Mouse (Mus musculus): ENCODE results near the gene Ttk.

Gene Ttk

GRCm38 (mm10) chr9:83833811-83834747 is at the start of gene Ttk:
Gene Ttk (plus strand): TSS chr9:83834689.
- POLR2A ChIA-PET, result interaction anchor here (0.6 to 2.9 kb wide), 44 partner anchors 9 to 1496 kb away, joined by 3 to 20 read pairs (median 4); partner anchors contain the start of genes Bckdhb (in 2 of the 4) and Elovl4 (in 2 of the 4)

GRCm38 (mm10) chr9:83785501-83785900 is 49.0 kb upstream of the Ttk start:
- POLR2A ChIA-PET, result no interaction called here
- CTCF ChIA-PET, result no interaction called here

More at GRCm38 (mm10) chr9:83833811-83834747, at the start of gene Ttk:
- CTCF ChIA-PET, result interaction anchor here in 3 of 4 experiments (0.5 to 1.3 kb wide), 10 partner anchors 8 to 1790 kb away, joined by 3 to 9 read pairs (median 4); no protein-coding TSS in a partner anchor

- POLR2A ChIA-PET, result interaction anchor here in 1 of 4 experiments (0.6 kb wide), 1 partner anchor 711 kb away, joined by 3 read pairs; no protein-coding TSS in a partner anchor
- CTCF ChIA-PET, result no interaction called here
Observed at GRCm38 (mm10) chr9:83789326-83789725, 45.2 kb upstream of the Ttk start.

- ChIA-PET CTCF (no interaction called here), POLR2A (no interaction called here)
Observed at GRCm38 (mm10) chr9:83796875-83797274, 37.6 kb upstream of the Ttk start.

- ChIA-PET CTCF (no interaction called here), POLR2A (interaction anchor here in 2 of 4 experiments (0.5 to 1.4 kb wide), 2 partner anchors 10 to 150 kb away, joined by 3 to 4 read pairs; no protein-coding TSS in a partner anchor)
Observed at GRCm38 (mm10) chr9:83797898-83798297, 36.6 kb upstream of the Ttk start.

GRCm38 (mm10) chr9:83804341-83804740 is 30.1 kb upstream of the Ttk start:
- ChIA-PET POLR2A (interaction anchor here (0.6 to 2.6 kb wide), 7 partner anchors 30 to 1087 kb away, joined by 3 to 19 read pairs (median 4); partner anchors contain the start of gene Ttk (in 2 of the 4)), CTCF (interaction anchor here in 3 of 4 experiments (0.6 to 1.1 kb wide), 5 partner anchors 17 to 152 kb away, joined by 3 to 5 read pairs (median 3); no protein-coding TSS in a partner anchor)

GRCm38 (mm10) chr9:83805164-83805976 is 29.1 kb upstream of the Ttk start:
- CTCF ChIA-PET, result interaction anchor here in 2 of 4 experiments (0.5 to 0.9 kb wide), 3 partner anchors 12 to 151 kb away, joined by 3 to 4 read pairs (median 4); partner anchors contain the start of gene Ttk (in 1 of the 2)

GRCm38 (mm10) chr9:83805977-83806815 is 28.3 kb upstream of the Ttk start, which contains the start of gene Elovl4:
Gene Elovl4 (minus strand): TSS chr9:83806277.
- CTCF ChIA-PET, result interaction anchor here in 1 of 4 experiments (0.5 kb wide), 1 partner anchor 13 kb away, joined by 4 read pairs; no protein-coding TSS in a partner anchor
- POLR2A ChIA-PET, result interaction anchor here in 3 of 4 experiments (0.6 to 2.6 kb wide), 3 partner anchors 24 to 28 kb away, joined by 3 to 19 read pairs (median 4); partner anchors contain the start of gene Ttk (in 2 of the 3)

More at GRCm38 (mm10) chr9:83805164-83805976, 29.1 kb upstream of the Ttk start:
- POLR2A ChIA-PET, result interaction anchor here in 3 of 4 experiments (0.6 to 2.6 kb wide), 5 partner anchors 25 to 82 kb away, joined by 3 to 19 read pairs (median 4); partner anchors contain the start of gene Ttk (in 3 of the 3)

- ChIA-PET CTCF (interaction anchor here in 3 of 4 experiments (0.6 to 1.3 kb wide), 12 partner anchors 10 to 367 kb away, joined by 3 to 9 read pairs (median 4); partner anchors contain the start of genes Ttk (in 3 of the 3) and Lca5 (in 1 of the 3)), POLR2A (interaction anchor here in 2 of 4 experiments (0.6 to 2.1 kb wide), 4 partner anchors 9 to 266 kb away, joined by 3 to 8 read pairs (median 4); partner anchors contain the start of gene Ttk (in 1 of the 2))
Observed at GRCm38 (mm10) chr9:83807562-83807961, 26.9 kb upstream of the Ttk start.

GRCm38 (mm10) chr9:83819188-83819587 is 15.3 kb upstream of the Ttk start:
- ChIA-PET CTCF (interaction anchor here in 2 of 4 experiments (0.7 kb wide), 2 partner anchors 12 to 246 kb away, joined by 3 to 7 read pairs; no protein-coding TSS in a partner anchor), POLR2A (interaction anchor here in 2 of 4 experiments (0.6 to 2.6 kb wide), 2 partner anchors 15 to 246 kb away, joined by 6 to 9 read pairs; partner anchors contain the start of gene Ttk (in 1 of the 2))

- CTCF ChIA-PET, result interaction anchor here in 1 of 4 experiments (1.0 kb wide), 1 partner anchor 17 kb away, joined by 5 read pairs; no protein-coding TSS in a partner anchor
- POLR2A ChIA-PET, result interaction anchor here in 2 of 4 experiments (0.5 to 0.6 kb wide), 2 partner anchors 36 to 473 kb away, joined by 3 to 5 read pairs; no protein-coding TSS in a partner anchor
Observed at GRCm38 (mm10) chr9:83820976-83821375, 13.5 kb upstream of the Ttk start.

- CTCF ChIA-PET, result no interaction called here
- POLR2A ChIA-PET, result interaction anchor here in 1 of 4 experiments (1.8 kb wide), 1 partner anchor 11 kb away, joined by 10 read pairs; the partner anchor contains the start of gene Ttk
Observed at GRCm38 (mm10) chr9:83822925-83823324, 11.6 kb upstream of the Ttk start.

GRCm38 (mm10) chr9:83829896-83830295 is 4.6 kb upstream of the Ttk start:
- ChIA-PET POLR2A (interaction anchor here in 1 of 4 experiments (0.7 kb wide), 1 partner anchor 24 kb away, joined by 3 read pairs; no protein-coding TSS in a partner anchor), CTCF (no interaction called here)

GRCm38 (mm10) chr9:83831152-83831551 is 3.3 kb upstream of the Ttk start:
- POLR2A ChIA-PET, result no interaction called here
- CTCF ChIA-PET, result interaction anchor here in 1 of 4 experiments (0.6 kb wide), 1 partner anchor 126 kb away, joined by 3 read pairs; no protein-coding TSS in a partner anchor

- CTCF ChIA-PET, result interaction anchor here in 3 of 4 experiments (0.5 to 1.3 kb wide), 8 partner anchors 9 to 1789 kb away, joined by 3 to 9 read pairs (median 4); no protein-coding TSS in a partner anchor
- POLR2A ChIA-PET, result interaction anchor here (0.8 to 2.9 kb wide), 36 partner anchors 8 to 418 kb away, joined by 3 to 20 read pairs (median 4); partner anchors contain the start of genes Bckdhb (in 2 of the 4) and Elovl4 (in 2 of the 4)
Observed at GRCm38 (mm10) chr9:83834748-83835313, 342 bp downstream of the Ttk start.

- ChIA-PET POLR2A (interaction anchor here in 2 of 4 experiments (1.6 to 2.6 kb wide), 3 partner anchors 13 to 18 kb away, joined by 3 to 9 read pairs (median 4); partner anchors contain the start of gene Ttk (in 2 of the 2)), CTCF (no interaction called here)
Observed at GRCm38 (mm10) chr9:83852464-83852863, 18.0 kb downstream of the Ttk start.

All from embryonic stem cell, embryonic (primary cell).